Mouse (Mus musculus): Measurements from ENCODE around the gene Abcb5. TPM values are rescaled to one million over a fixed set of nuclear protein-coding genes. Genes with fewer than 3 reads are reported as not detected.

Abcb5 gene
- polyA plus RNA-seq (2012; fragmentation: generic; extraction: Trizol): not detected
- long read RNA-seq, experiment 1: 0 reads
- long read RNA-seq, experiment 2: 0 reads

DNA sequence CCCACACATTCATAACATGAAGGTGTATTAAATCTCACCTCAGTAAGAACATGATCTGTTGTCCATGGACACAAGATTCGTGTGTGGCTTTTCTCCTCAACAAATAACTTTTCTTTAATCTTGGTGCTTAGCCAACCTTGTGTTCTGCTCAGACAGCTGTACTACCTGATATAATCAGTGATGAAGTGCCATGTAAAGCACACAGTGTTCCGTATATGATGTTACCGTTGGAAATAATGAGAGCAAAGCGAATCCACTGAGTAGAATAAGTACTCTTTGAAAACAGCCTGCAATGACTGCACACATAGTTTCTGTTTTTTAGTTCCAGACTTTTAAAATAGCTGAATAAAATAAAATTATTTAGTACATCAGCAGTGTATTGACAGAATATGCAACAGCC, at the start of gene Abcb5:
Abcb5 (minus strand) TSS at position 101 of the 400 bp plus-strand sequence.
- no peaks in the 10 kb centered on the region for H3K79me3 ChIP-seq (ENCODE audit: low read depth)
- H3K79me2 ChIP-seq (ENCODE audit: control insufficient read depth, insufficient read depth): no peaks in the 10 kb centered on the region
- no peaks in the 10 kb centered on the region for H3K27me3 ChIP-seq (ENCODE audit: control insufficient read depth, insufficient read depth, insufficient read length)
- H3ac ChIP-seq (ENCODE audit: control insufficient read depth, insufficient read length, low read depth): no peak within 1 kb of the TSS
- H3K36me3 ChIP-seq (ENCODE audit: control insufficient read depth, insufficient read depth): no peaks in the 10 kb centered on the region
- TF ChIP-seq CEBPB (IDR thresholded peaks at IDR 0.05; ENCODE audit: low read depth) (no peak), CTCF (IDR thresholded peaks at IDR 0.05; ENCODE audit: control insufficient read depth, insufficient read depth, insufficient read length) (no peak), MYOD1 (IDR thresholded peaks at IDR 0.05; ENCODE audit: control insufficient read depth, insufficient read length, low read depth) (no peak), MAX (IDR thresholded peaks at IDR 0.05) (no peak), MYOG (IDR thresholded peaks at IDR 0.05; ENCODE audit: control insufficient read depth, extremely low read depth, insufficient read length) (no peak)
- H3K4me3 ChIP-seq (ENCODE audit: insufficient read depth, poor library complexity, severe bottlenecking): no peak within 1 kb of the TSS

DNA sequence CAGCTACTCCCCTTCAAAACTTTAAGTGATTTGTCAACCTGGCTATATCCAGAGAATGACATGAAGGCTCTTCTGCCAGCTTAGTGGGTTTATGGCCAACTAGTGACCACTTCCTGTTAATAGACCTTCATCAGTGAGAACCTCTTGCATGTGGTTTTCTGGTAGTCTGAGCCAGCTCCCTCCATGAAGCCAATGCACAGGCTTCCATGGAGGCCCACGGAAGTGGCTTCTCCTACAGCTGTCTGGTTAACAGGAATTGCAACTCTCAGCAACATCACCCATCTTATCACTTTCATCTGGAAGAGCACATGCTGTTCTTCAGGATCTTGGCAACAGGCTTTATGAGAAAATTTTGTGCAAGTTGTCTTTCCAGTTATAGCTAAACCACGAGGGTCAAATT, 33.0 kb upstream of the Abcb5 start:
- no peaks in the 10 kb centered on the region for H3K79me3 ChIP-seq (ENCODE audit: low read depth)
- H3K36me3 ChIP-seq (ENCODE audit: control insufficient read depth, insufficient read depth): no peaks in the 10 kb centered on the region
- H3K27me3 ChIP-seq (ENCODE audit: control insufficient read depth, insufficient read depth, insufficient read length): no peaks in the 10 kb centered on the region
- H3ac ChIP-seq (ENCODE audit: control insufficient read depth, insufficient read length, low read depth): no peak overlapping the region
- TF ChIP-seq MYOG (IDR thresholded peaks at IDR 0.05; ENCODE audit: control insufficient read depth, extremely low read depth, insufficient read length) (no peak), FOSL1 (IDR thresholded peaks at IDR 0.05; ENCODE audit: insufficient read depth, low read length, poor library complexity, severe bottlenecking) (no peak), MAX (IDR thresholded peaks at IDR 0.05) (no peak), CTCF (IDR thresholded peaks at IDR 0.05; ENCODE audit: control insufficient read depth, insufficient read depth, insufficient read length) (no peak), MYOD1 (IDR thresholded peaks at IDR 0.05; ENCODE audit: control insufficient read depth, insufficient read length, low read depth) (no peak), CEBPB (IDR thresholded peaks at IDR 0.05; ENCODE audit: low read depth) (no peak), USF1 (IDR thresholded peaks at IDR 0.05; ENCODE audit: low read depth) (no peak)
- H3K79me2 ChIP-seq (ENCODE audit: control insufficient read depth, insufficient read depth): no peaks in the 10 kb centered on the region
- H3K4me3 ChIP-seq (ENCODE audit: insufficient read depth, poor library complexity, severe bottlenecking): no peak overlapping the region

DNA sequence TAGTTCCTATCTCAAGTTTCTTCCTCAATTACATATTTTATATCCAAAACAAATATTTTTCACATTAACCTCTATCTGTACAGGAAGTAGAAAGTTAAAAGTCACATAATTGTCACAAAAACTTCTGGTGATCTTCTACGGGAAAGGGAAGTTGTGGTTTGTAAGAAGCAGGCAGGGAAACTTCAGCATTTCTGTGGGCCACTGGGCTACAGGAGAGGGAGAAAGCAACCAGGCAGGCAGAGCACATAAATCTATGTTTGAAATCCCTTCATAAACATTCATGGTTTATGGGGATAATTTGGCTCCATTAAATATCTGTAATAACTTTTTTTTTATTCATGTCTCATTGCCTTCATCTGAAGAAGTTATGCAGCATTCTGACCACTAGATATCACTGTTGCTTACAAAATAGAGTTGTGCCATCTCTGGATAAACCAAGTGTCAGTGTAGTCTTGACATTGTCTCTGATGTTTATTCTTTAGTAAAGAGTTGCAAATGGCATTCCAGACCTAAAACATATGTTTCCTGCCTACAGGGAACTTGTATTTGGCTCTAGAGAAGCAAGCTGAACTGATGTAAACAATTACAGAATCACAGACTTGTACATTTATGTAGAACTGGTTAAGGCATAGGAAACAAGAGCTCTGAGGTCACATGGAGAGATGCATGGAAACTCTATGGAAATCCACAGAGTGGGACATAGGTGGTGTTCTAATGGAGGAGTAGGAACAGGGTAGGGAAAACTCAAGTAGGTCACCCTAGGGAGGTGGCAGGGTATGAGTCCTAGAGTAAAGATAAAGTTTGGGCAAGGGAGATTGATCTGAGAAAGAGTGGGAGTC, 28.3 kb upstream of the Abcb5 start:
- no peaks in the 10 kb centered on the region for H3K27me3 ChIP-seq (ENCODE audit: control insufficient read depth, insufficient read depth, insufficient read length)
- no peaks in the 10 kb centered on the region for H3K79me3 ChIP-seq (ENCODE audit: low read depth)
- TF ChIP-seq FOSL1 (IDR thresholded peaks at IDR 0.05; ENCODE audit: insufficient read depth, low read length, poor library complexity, severe bottlenecking) (no peak), MYOG (IDR thresholded peaks at IDR 0.05; ENCODE audit: control insufficient read depth, extremely low read depth, insufficient read length) (no peak), CEBPB (IDR thresholded peaks at IDR 0.05; ENCODE audit: low read depth) (no peak), CTCF (IDR thresholded peaks at IDR 0.05; ENCODE audit: control insufficient read depth, insufficient read depth, insufficient read length) (no peak), USF1 (IDR thresholded peaks at IDR 0.05; ENCODE audit: low read depth) (no peak)
- H3K79me2 ChIP-seq (ENCODE audit: control insufficient read depth, insufficient read depth): no peaks in the 10 kb centered on the region
- H3ac ChIP-seq (ENCODE audit: control insufficient read depth, insufficient read length, low read depth): no peak overlapping the region
- H3K36me3 ChIP-seq (ENCODE audit: control insufficient read depth, insufficient read depth): no peaks in the 10 kb centered on the region
- H3K4me3 ChIP-seq (ENCODE audit: insufficient read depth, poor library complexity, severe bottlenecking): no peak overlapping the region

- Histone ChIP-seq H3K36me3 (ENCODE audit: control insufficient read depth, insufficient read depth) (no peaks in the 10 kb centered on the region), H3ac (ENCODE audit: control insufficient read depth, insufficient read length, low read depth) (no peak overlapping the region), H3K4me3 (ENCODE audit: insufficient read depth, poor library complexity, severe bottlenecking) (no peak overlapping the region), H3K79me2 (ENCODE audit: control insufficient read depth, insufficient read depth) (no peaks in the 10 kb centered on the region), H3K27me3 (ENCODE audit: control insufficient read depth, insufficient read depth, insufficient read length) (no peaks in the 10 kb centered on the region), H3K79me3 (ENCODE audit: low read depth) (no peaks in the 10 kb centered on the region)
- TF ChIP-seq MYOD1 (IDR thresholded peaks at IDR 0.05; ENCODE audit: control insufficient read depth, insufficient read length, low read depth) (no peak), USF1 (IDR thresholded peaks at IDR 0.05; ENCODE audit: low read depth) (no peak), CEBPB (IDR thresholded peaks at IDR 0.05; ENCODE audit: low read depth) (no peak), FOSL1 (IDR thresholded peaks at IDR 0.05; ENCODE audit: insufficient read depth, low read length, poor library complexity, severe bottlenecking) (no peak), MAX (IDR thresholded peaks at IDR 0.05) (no peak)
Measured at GRCm38 (mm10) chr12:118984852-118985251, 18.6 kb upstream of the Abcb5 start.

DNA sequence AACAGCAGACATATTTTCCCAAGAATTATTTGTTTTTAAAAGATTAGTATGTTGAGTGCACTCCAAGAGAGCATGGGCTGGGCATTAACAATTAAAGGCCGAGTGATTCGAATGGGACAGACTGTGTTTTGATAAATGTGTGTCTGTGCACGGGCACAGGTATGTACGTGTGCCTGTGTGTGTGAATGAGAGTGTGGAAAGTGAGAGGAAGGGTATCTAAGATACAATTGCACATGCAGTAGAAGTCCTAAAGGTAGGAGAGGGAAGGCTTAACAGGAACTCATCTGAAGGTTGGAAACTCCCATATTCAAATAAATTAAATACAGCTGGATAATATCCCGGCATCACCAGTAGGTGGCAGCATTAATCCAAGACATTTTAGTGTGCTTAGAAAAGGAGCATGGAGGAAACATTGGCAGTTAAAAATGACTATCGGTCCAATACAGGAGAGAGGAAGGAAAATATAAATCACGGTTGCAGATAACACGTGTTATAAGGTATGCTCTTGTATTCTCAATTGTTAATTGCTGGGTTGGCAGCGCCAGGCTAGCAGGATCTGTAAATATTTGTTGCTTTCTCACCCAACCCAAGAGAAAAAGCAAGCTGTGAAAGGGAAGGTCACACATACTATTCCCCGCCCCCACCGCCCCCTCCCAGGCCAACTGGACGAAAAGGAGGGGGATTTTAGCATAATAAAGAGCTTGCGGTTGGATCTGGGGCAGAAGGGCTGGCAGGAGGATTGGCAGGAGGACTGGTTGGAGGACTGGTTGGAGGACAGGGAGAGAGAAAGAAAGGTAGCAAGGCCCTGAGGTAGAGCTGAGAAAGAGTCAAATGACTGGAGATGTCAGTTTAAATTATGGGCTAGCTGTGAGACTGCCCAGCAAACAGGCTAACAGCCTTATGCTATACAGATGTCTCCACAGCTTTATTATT, 35.6 kb downstream of the Abcb5 start:
- Histone ChIP-seq H3ac (ENCODE audit: control insufficient read depth, insufficient read length, low read depth) (no peak overlapping the region), H3K79me3 (ENCODE audit: low read depth) (no peaks in the 10 kb centered on the region), H3K79me2 (ENCODE audit: control insufficient read depth, insufficient read depth) (no peaks in the 10 kb centered on the region), H3K27me3 (ENCODE audit: control insufficient read depth, insufficient read depth, insufficient read length) (no peaks in the 10 kb centered on the region), H3K4me3 (ENCODE audit: insufficient read depth, poor library complexity, severe bottlenecking) (no peak overlapping the region), H3K36me3 (ENCODE audit: control insufficient read depth, insufficient read depth) (no peaks in the 10 kb centered on the region)
- no peak for TF ChIP-seq MAX (IDR thresholded peaks at IDR 0.05)
